Mouse (Mus musculus) liver, embryonic 15.5 days (tissue): Measurements from ENCODE around the gene Kbtbd13. TPM values are rescaled to one million over a fixed set of nuclear protein-coding genes. Genes with fewer than 3 reads are reported as not detected.

ENCODE experiments used
- ATAC-seq: fragments of 200-750 bp; cut with Nextera tagmentation; 2 replicates; pipeline ENCODE4 v1.8.0; 2017; ENCODE audit warnings: moderate number of reproducible peaks, mild to moderate bottlenecking, moderate library complexity; ENCODE audit not compliant: insufficient read depth
- H3K27ac ChIP-seq: fragments of 300-500 bp; sonication (generic); replicated peaks from 2 replicates; pipeline ENCODE4 v1.5.1; 2015; ENCODE audit warnings: mild to moderate bottlenecking, inconsistent platforms
- H3K27me3 ChIP-seq: fragments of 300-500 bp; sonication (generic); 2 replicates; pipeline ENCODE4 v1.6.1; 2015; ENCODE audit warnings: mild to moderate bottlenecking, inconsistent platforms
- H3K36me3 ChIP-seq: fragments of 300-500 bp; sonication (generic); replicated peaks from 2 replicates; pipeline ENCODE4 v1.6.1; 2015; ENCODE audit warnings: moderate library complexity, mild to moderate bottlenecking, inconsistent platforms
- H3K4me1 ChIP-seq: fragments of 300-500 bp; sonication (generic); replicated peaks from 2 replicates; pipeline ENCODE4 v1.6.1; 2015; ENCODE audit warnings: inconsistent platforms
- H3K4me2 ChIP-seq: fragments of 300-500 bp; sonication (generic); 2 replicates; pipeline ENCODE4 v1.6.1; 2015; ENCODE audit warnings: moderate library complexity, mild to moderate bottlenecking, inconsistent platforms
- H3K4me3 ChIP-seq: fragments of 300-500 bp; sonication (generic); replicated peaks from 2 replicates; pipeline ENCODE4 v1.5.1; 2015; ENCODE audit warnings: mild to moderate bottlenecking, inconsistent platforms
- H3K9ac ChIP-seq: fragments of 300-500 bp; sonication (generic); 2 replicates; pipeline ENCODE4 v1.6.1; 2015; ENCODE audit warnings: moderate library complexity, mild to moderate bottlenecking, inconsistent platforms
- H3K9me3 ChIP-seq: fragments of 300-500 bp; sonication (generic); replicated peaks from 2 replicates; pipeline ENCODE4 v1.6.1; 2016; ENCODE audit warnings: inconsistent platforms
- WGBS: fragments of 180-500 bp; shearing (Covaris S2); methylation state at CpG from one replicate; pipeline ENCODE4 v1.1.7; 2015; ENCODE audit warnings: mixed read lengths; ENCODE audit not compliant: insufficient replicate concordance; 5-methylcytosine and 5-hydroxymethylcytosine counted together
- polyA plus RNA-seq: library from polyadenylated mRNA; unstranded; fragments of >200 nt; fragmentation: Nextera tagmentation; extraction: Ambion mirVana; gene quantifications from 2 replicates; pipeline ENCODE4 v1.2.1, GENCODE M21; 2015

Gene Kbtbd13
- polyA plus RNA-seq, 1 experiment from 2014 or later = 0.18 TPM

- no peak overlapping the region for H3K9ac ChIP-seq
- H3K4me3 ChIP-seq = no peak overlapping the region
- H3K36me3 ChIP-seq = no peaks in the 10 kb centered on the region
- H3K27ac ChIP-seq = no peak overlapping the region
- H3K9me3 ChIP-seq = no peaks in the 10 kb centered on the region
- 39% methylated on average over 2 of the region's 2 CpGs for WGBS
- ATAC-seq = no peak
- peaks cover 14% of the 10 kb centered on the region for H3K4me1 ChIP-seq
- no peak overlapping the region for H3K4me2 ChIP-seq
- peaks cover 67% of the 10 kb centered on the region for H3K27me3 ChIP-seq
These were observed 2.2 kb upstream of the Kbtbd13 start for GRCm38 (mm10) chr9:65393606-65394005.

- no peaks in the 10 kb centered on the region for H3K36me3 ChIP-seq
- no peaks in the 10 kb centered on the region for H3K9me3 ChIP-seq
- peaks cover 8% of the 10 kb centered on the region; the same call in 1 of the 2 replicates for H3K4me1 ChIP-seq
- WGBS = 23% methylated on average over 6 of the region's 6 CpGs
- ATAC-seq = peak; percentile 51
- H3K27me3 ChIP-seq = peaks cover 59% of the 10 kb centered on the region
- H3K9ac ChIP-seq = no peak overlapping the region
- H3K4me2 ChIP-seq = no peak overlapping the region
- H3K27ac ChIP-seq = no peak overlapping the region
- no peak overlapping the region for H3K4me3 ChIP-seq
These were observed 1.3 kb upstream of the Kbtbd13 start for GRCm38 (mm10) chr9:65392638-65393364.

- Histone ChIP-seq H3K9ac (no peak overlapping the region), H3K27me3 (peaks cover 68% of the 10 kb centered on the region), H3K4me3 (peak overlapping the region; percentile 38), H3K36me3 (no peaks in the 10 kb centered on the region), H3K27ac (no peak overlapping the region), H3K4me2 (peak overlapping the region; percentile 60), H3K4me1 (peaks cover 8% of the 10 kb centered on the region; the same call in 1 of the 2 replicates), H3K9me3 (no peaks in the 10 kb centered on the region)
- peak; percentile 40; the same call in 1 of the 2 replicates for ATAC-seq
- whole genome bisulfite sequencing = 13% methylated on average over 96 of the region's 96 CpGs
These were observed 470 bp downstream of the Kbtbd13 start for GRCm38 (mm10) chr9:65390752-65391612.

- 23% methylated on average over 8 of the region's 8 CpGs for WGBS
- H3K27ac ChIP-seq = no peak overlapping the region
- ATAC-seq = no peak
- no peak overlapping the region for H3K9ac ChIP-seq
- no peaks in the 10 kb centered on the region for H3K9me3 ChIP-seq
- no peak overlapping the region for H3K4me2 ChIP-seq
- no peak overlapping the region for H3K4me3 ChIP-seq
- H3K4me1 ChIP-seq = peaks cover 4% of the 10 kb centered on the region; the same call in 1 of the 2 replicates
- H3K36me3 ChIP-seq = no peaks in the 10 kb centered on the region
- peaks cover 42% of the 10 kb centered on the region for H3K27me3 ChIP-seq
These were observed 4.9 kb downstream of the Kbtbd13 start for GRCm38 (mm10) chr9:65386373-65387140.

DNA sequence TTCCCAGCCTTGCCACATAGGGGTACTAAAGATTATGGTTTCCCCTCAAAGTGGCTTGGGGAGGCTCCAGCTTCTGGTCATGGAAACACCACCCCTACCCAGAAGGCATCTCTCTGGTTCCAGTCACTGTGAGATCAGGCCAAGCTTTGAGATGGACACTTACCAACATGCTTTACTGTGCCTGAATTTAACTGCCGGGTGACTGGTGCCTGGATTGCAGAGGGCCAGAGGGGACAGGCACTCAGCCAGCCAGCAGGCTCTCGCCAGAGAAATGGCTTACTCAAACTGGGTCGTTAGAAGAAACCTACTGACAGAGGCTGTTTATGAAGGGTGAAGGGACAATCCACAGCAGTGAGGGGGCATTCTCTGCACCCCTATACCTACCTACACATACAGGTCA, 7.2 kb downstream of the Kbtbd13 start:
- no peak overlapping the region for H3K4me3 ChIP-seq
- no peak overlapping the region for H3K4me2 ChIP-seq
- H3K36me3 ChIP-seq = no peaks in the 10 kb centered on the region
- no peaks in the 10 kb centered on the region for H3K4me1 ChIP-seq
- no peaks in the 10 kb centered on the region for H3K9me3 ChIP-seq
- no peak for ATAC-seq
- peaks cover 19% of the 10 kb centered on the region for H3K27me3 ChIP-seq
- H3K27ac ChIP-seq = no peak overlapping the region
- 47% methylated on average over 3 of the region's 3 CpGs for WGBS
- no peak overlapping the region for H3K9ac ChIP-seq

DNA sequence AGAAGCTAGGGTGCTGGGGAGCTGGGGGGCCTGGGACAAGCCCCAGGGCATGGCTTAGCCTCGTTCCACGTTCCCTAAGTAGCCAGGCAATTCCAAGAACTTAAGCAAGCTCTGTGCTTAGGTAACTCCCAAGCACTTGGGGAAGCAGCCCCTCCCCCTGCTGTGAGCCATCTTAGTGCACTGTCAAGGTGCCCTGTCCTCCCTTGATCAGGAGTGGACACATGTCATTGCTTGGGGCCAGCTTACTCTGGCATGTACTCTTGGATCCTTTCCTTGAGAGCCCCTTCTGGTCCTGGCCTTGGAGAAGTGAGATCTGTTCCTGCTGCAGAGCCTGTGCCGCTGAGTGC, 8.7 kb downstream of the Kbtbd13 start:
- Histone ChIP-seq H3K27me3 (peaks cover 13% of the 10 kb centered on the region; the same call in 1 of the 2 replicates), H3K4me2 (no peak overlapping the region), H3K4me3 (no peak overlapping the region), H3K36me3 (no peaks in the 10 kb centered on the region), H3K4me1 (no peaks in the 10 kb centered on the region), H3K27ac (no peak overlapping the region), H3K9ac (no peak overlapping the region), H3K9me3 (no peaks in the 10 kb centered on the region)
- 52% methylated on average over 3 of the region's 3 CpGs for WGBS
- ATAC-seq = no peak

- Histone ChIP-seq H3K36me3 (no peaks in the 10 kb centered on the region), H3K27ac (no peak overlapping the region), H3K4me1 (no peaks in the 10 kb centered on the region), H3K4me3 (no peak overlapping the region), H3K4me2 (no peak overlapping the region), H3K9ac (no peak overlapping the region), H3K27me3 (peaks cover 8% of the 10 kb centered on the region; the same call in 1 of the 2 replicates), H3K9me3 (no peaks in the 10 kb centered on the region)
- 48% methylated on average over 6 of the region's 6 CpGs for WGBS
- no peak for ATAC-seq
These were observed 9.3 kb downstream of the Kbtbd13 start for GRCm38 (mm10) chr9:65382031-65382750.

GRCm38 (mm10) chr9:65381017-65381590, 10.3 kb downstream of the Kbtbd13 start:
- no peaks in the 10 kb centered on the region for H3K36me3 ChIP-seq

GRCm38 (mm10) chr9:65375163-65375934, 16.1 kb downstream of the Kbtbd13 start:
- no peak overlapping the region for H3K27ac ChIP-seq
- H3K9ac ChIP-seq = no peak overlapping the region
- 72% methylated on average over 9 of the region's 9 CpGs for WGBS
- no peak for ATAC-seq
- no peaks in the 10 kb centered on the region for H3K4me1 ChIP-seq
- no peaks in the 10 kb centered on the region for H3K36me3 ChIP-seq
- H3K9me3 ChIP-seq = no peaks in the 10 kb centered on the region
- no peaks in the 10 kb centered on the region for H3K27me3 ChIP-seq
- H3K4me2 ChIP-seq = no peak overlapping the region
- H3K4me3 ChIP-seq = no peak overlapping the region

More at GRCm38 (mm10) chr9:65381017-65381590, 10.3 kb downstream of the Kbtbd13 start:
- Histone ChIP-seq H3K27ac (no peak overlapping the region), H3K27me3 (0 out of 2 replicates have a peak, but pooled peaks cover under 1% of the 10 kb centered on the region), H3K9ac (no peak overlapping the region), H3K4me1 (no peaks in the 10 kb centered on the region), H3K4me2 (no peak overlapping the region), H3K4me3 (no peak overlapping the region), H3K9me3 (no peaks in the 10 kb centered on the region)
- 58% methylated on average over 4 of the region's 4 CpGs for WGBS
- no peak for ATAC-seq
